Comparison of ENCODE assay signal across 8 mouse cellular contexts in the genomic region with DNA sequence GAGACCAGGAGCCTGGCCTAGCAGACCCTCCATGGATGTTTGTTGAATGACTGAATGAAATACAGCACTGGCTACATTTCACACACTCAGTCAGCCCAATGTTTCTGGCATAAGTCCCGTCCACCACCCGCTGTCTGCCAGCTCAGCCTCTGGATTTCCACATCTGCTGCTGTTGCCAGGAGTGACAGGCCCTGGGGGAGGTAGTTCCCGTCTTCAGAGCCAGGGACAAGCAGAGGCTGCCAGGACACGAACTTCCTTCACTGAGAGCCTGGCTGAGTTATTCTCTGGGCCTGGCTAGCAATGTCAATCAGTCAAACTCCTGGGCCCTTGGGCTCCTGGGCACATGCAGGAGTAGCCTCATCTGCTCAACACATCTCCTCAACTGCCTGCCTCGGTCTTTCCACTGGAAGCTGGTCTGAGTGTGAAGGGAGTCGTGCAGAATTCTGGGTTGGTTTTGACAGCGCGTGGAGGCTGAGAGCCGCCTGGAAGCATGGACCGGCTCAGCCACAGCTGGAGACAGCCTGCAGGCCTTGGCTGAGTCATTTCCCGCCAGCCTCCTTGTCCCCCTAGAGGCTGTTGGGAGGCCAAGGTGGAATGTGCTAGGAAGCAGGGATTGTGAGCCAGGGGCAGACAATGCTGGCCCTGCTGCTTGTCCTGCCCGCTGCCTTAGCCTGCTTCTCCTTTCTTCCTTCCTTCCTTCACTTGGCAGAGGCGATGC. TPM values are rescaled to one million over a fixed set of nuclear protein-coding genes. Genes with fewer than 3 reads are reported as not detected.
DNase-seq lines count a peak whose midpoint lies in the region; ATAC-seq and TF ChIP-seq lines count a peak whose summit lies in the region.

No protein-coding gene starts in this region.

- intact Hi-C loops in heart, postnatal 25 days (cut with DNase I): loop anchor here (2.0 kb wide), 1 partner anchor 17 kb away; no protein-coding TSS in a partner anchor

- peak; percentile 37 for ATAC-seq in Patski

- no peak for TF ChIP-seq CTCF in Patski (IDR thresholded peaks at IDR 0.05)

- DNase-seq in layer of hippocampus, adult 9-11 months: peak; percentile 39
- DNase-seq in layer of hippocampus, postnatal 25 days (ENCODE audit: extremely low spot score in 1 of 2, low spot score in 1 of 2): no peak
- peak; percentile 84 for DNase-seq in Patski (ENCODE audit: low read depth, low spot score)
- DNase-seq in frontal cortex, postnatal 14 days (ENCODE audit: low spot score in 2 of 2): peak; percentile 13 to 27
- DNase-seq in heart, postnatal 25 days (ENCODE audit: low spot score): peak; percentile 85
- peak; percentile 84 to 85 for DNase-seq in lung, adult 18-20 months
- DNase-seq in testis, postnatal 14 days (ENCODE audit: low spot score): no peak
- no peak for DNase-seq in thymus, postnatal 36 days

- CTCF ChIA-PET in Patski (lab: Charles Lee): interaction anchor here (1.1 kb wide), 1 partner anchor 30 kb away, joined by 3 read pairs; no protein-coding TSS in a partner anchor

- POLR2A ChIA-PET in Patski (lab: Charles Lee): interaction anchor here (0.9 kb wide), 1 partner anchor 9 kb away, joined by 3 read pairs; no protein-coding TSS in a partner anchor

- H3K27me3 ChIP-seq in Patski: no peaks in the 10 kb centered on the region

- in situ Hi-C loops in Patski (cut with MboI; ENCODE audit: low pct_unique_long_range_greater_than_20kb): no loop called here

RNA-seq across cellular contexts. Expression of gene Snai1, which starts 32.1 kb away (rescaled TPM):
- under 1 TPM; 0.27 to 0.75 TPM for total RNA-seq in layer of hippocampus, postnatal 25 days (2021)
- polyA plus RNA-seq in Patski (2021): 0.10 TPM
- 1 to 10 TPM; 2.0 to 2.8 TPM for total RNA-seq in heart, postnatal 25 days (2021)

Comparison
In these comparisons a context has a peak if more than half of its experiments do, and no peak if none do; other contexts are left out.
1. DNase-seq: peak in layer of hippocampus, adult 9-11 months (single experiment), Patski (single experiment), frontal cortex, postnatal 14 days (2 of 2), heart, postnatal 25 days (single experiment) and lung, adult 18-20 months (2 of 2); none in layer of hippocampus, postnatal 25 days (0 of 2), testis, postnatal 14 days (single experiment) and thymus, postnatal 36 days (0 of 2).